Mouse (Mus musculus): ENCODE measurements around the gene 1700037H04Rik. TPM values are rescaled to one million over a fixed set of nuclear protein-coding genes. Genes with fewer than 3 reads are reported as not detected.

1700037H04Rik gene
- polyA plus RNA-seq (2017; shearing (Covaris generic)), result 10 to 100 TPM; 36.5 to 54.8 (median 46.3) TPM

- ATAC-seq, result peak; percentile 98
These were observed at the start of gene 1700037H04Rik for GRCm38 (mm10) chr2:131159938-131160581. Gene 1700037H04Rik, minus strand, starts transcription at chr2:131160081.

- no peak for ATAC-seq
These were observed 49.4 kb upstream of the 1700037H04Rik start for GRCm38 (mm10) chr2:131209125-131209795.

DNA sequence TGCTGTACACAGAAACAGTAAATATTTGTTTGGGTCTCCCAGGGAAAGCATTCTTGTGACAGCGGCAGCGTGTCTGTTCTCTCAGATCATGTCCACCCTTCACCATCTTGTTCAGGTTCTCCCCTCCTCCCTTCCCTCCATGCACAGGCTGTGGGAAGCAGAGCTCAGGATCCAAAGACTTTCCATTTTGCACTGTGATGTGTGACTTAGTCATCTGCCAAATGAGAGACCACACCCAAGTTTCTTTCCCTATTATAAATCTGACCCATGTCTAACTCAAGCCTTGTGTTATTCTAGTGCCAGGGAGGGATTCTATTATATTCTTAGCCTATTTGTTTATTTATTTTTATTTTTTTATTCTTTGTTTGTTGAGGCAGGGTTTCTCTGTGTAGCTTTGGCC is 48.5 kb upstream of the 1700037H04Rik start:
- ATAC-seq, result no peak

- no peak for ATAC-seq
These were observed 46.9 kb upstream of the 1700037H04Rik start, which contains the start of gene Ap5s1 for GRCm38 (mm10) chr2:131206778-131207177. Gene Ap5s1, plus strand, starts transcription at chr2:131207078.

- ATAC-seq, result no peak
These were observed 45.8 kb upstream of the 1700037H04Rik start for GRCm38 (mm10) chr2:131205521-131206182.

DNA sequence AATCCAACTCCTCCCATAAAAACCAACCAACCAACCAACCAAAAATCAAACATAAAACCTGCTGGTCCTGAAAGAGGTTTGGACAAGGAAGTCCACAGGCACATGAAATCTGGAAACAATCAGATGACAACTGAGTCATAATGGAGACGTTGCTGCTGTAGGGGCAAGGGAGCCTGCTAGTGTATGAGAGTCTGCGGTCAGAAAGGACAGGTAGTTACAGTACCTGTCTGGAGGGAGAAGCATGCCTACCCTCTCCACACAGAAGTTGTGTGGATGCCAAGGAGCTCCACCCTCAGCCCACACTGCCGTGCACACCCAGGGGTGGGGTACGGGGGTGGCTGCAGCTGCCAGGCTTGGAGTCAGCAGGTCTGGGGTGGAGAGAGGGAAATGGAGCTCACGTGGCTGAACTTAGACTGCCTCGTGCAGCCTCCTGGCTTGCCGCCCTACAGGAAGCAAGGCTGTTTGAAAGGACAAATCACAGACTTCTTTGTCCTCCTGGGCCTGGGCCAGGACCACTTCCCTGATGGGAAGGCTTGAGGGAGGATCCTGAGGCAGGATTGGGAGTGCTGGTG is 44.6 kb upstream of the 1700037H04Rik start:
- no peak for ATAC-seq

- no peak for ATAC-seq
These were observed 44.0 kb upstream of the 1700037H04Rik start for GRCm38 (mm10) chr2:131203816-131204409.

DNA sequence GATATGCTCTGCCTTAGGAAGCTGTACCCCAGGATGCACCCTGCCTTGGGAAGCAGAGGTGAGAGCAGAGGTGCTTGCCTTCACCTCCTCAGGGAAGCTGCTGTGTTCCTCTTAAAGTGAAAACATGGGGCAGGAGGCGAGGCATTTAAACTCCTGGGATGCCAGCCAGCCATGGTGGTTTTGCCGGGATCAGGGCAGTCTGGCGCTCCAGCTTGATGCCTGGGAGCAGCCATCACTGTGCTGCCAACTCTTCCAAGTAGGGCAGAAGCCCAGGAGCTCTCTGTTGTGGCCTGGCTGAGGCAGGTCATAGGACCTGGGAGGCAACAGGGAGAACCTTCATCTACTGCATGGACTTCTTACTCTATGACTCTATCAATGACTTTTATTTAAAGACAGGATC is 41.4 kb upstream of the 1700037H04Rik start:
- ATAC-seq, result no peak

- ATAC-seq, result no peak
These were observed 40.8 kb upstream of the 1700037H04Rik start for GRCm38 (mm10) chr2:131200710-131201109.

DNA sequence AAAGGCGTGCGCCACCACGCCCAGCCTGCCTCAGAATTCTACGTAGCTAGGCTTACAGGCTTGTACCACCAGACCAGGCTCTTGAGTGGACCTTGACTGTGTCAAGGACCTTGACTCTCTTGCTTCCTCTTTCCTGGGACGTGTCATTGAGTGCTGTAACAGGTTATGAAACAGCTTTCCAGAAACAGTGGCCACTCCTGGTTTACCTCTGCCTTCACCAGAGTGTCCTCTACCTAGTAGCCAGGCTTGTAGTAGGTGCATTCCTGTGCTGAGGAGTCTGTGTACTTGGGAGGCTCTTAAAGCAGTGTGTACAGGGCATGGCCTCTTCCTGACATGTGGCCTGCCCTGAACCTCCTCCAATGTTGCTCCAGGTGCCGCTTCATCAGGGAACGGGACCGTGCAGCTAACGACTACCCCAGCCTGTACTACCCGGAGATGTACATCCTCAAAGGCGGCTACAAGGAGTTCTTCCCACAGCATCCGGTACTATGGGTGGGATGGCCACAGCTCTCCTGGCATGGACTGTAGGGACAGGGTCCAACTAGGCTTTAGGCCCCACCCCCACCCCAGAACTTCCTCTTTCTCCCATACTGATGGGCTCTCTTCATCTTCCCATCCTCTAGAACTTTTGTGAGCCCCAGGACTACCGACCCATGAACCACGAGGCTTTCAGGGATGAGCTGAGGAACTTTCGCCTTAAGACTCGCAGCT is 36.9 kb upstream of the 1700037H04Rik start:
- ATAC-seq, result no peak

DNA sequence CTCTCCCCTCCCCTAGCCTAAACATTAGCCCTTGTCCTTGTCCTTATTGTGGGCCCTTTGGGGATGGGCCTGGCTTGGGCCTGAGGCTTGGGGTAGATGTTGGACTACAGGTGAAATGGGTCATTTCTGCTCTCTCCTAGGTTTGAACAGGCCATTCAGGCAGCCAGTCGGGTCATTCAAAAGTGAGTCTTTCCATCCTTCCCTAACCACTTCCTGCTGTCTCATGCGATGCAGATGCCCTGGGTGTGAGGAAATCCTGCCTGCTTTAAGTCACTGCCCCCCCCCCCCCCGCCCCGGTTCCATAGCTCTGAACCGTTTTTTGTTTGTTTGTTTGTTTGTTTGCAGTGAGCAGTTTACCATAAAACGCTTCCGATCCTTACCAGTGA is 31.1 kb upstream of the 1700037H04Rik start:
- ATAC-seq, result peak; percentile 43

DNA sequence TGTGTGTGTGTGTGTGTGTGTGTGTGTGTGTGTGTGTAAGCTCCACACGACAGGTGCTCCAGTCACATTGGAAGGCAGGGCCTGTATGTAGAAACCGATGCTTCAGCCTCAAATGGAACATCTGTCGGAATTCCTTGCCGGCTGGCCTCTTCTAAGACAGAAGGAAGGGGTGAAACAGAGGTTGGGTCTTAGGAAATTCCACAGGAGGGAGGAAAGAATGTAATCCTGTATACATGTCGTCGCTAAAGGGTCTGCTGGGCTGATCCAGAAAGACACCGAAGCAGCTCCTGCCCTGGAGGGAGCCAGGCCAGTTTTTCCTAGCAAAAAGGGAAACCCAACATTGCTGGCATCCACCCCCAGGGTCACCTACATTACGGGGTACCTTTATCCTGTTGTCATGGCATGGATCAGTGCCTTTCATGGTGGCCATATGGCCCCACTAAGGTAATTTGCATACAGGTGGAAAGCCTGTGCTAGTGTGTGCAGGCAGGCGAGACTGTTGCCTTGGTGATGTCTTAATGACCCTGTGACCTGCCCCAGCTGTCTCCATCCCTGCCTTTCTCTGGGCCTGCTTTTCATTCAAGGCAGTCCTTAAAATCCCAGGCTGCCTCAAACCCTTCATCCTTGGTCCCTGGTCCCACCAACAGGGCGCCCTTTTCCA is 30.6 kb upstream of the 1700037H04Rik start:
- ATAC-seq, result no peak

- ATAC-seq, result peak; percentile 37
These were observed 29.8 kb upstream of the 1700037H04Rik start for GRCm38 (mm10) chr2:131189521-131190309.

DNA sequence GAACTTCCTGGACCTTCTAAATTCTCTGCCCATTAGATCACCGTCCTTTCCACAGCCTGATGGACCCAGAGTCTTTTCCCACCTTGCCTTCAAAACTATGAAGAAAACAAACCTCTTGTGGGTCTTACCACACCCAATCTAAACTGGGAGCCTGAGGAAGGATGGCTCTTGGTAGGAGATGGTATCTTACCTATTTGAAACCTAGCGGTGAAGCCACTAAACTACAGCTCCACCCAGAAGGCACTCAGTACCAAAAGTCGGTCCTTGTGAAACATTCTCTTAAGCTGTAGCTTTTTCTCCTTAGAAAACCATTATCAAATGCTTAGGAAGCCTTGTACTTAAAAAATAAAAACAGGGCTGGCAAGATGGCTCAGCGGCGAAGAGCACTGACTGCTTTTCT is 28.4 kb upstream of the 1700037H04Rik start:
- no peak for ATAC-seq

DNA sequence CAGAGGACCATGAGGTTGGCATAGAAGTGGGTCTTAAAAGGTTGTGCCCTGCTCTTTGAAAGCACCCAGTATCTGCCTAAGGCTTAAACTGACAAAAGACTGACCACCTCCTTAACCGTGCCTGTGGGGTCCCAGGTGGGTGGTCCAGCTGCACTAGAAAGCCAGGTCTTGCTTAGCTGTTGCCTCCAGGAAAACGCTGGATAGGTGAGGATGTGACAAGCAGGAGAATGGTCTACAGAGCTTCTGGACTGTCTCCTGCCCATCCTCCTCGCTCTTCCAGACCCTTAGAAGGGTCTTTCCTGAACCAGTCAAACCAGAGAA is 27.7 kb upstream of the 1700037H04Rik start:
- no peak for ATAC-seq

- ATAC-seq, result peak; percentile 77
These were observed 27.1 kb upstream of the 1700037H04Rik start, which contains the start of the genes Cdc25b and Spef1 for GRCm38 (mm10) chr2:131186771-131187601. Gene Cdc25b, plus strand, starts transcription at chr2:131186949. Gene Spef1, minus strand, starts transcription at chr2:131187282.

DNA sequence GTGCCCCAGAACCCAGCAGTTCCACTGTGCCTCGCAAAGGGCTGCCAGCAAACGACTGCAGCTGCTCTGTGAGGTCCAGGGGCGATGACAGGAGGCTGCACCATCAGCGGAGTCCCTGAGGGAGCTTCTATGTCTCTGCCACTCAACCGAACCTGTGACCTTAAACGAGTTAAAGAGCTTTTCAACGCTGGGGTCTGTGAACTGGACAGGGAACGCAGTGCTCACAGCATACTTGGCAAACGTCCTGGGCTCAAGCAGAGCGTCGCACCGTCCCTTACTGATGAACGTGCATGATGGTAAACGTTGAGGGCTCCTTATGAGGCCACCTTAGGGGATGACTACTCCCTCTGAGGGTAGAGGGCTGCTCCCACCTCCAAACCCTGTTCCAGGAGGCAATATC is 26.5 kb upstream of the 1700037H04Rik start:
- ATAC-seq, result no peak

GRCm38 (mm10) chr2:131179990-131180587 is 20.2 kb upstream of the 1700037H04Rik start, which contains the start of gene Cenpb:
Gene Cenpb, minus strand, starts transcription at chr2:131180067.
- peak; percentile 76 for ATAC-seq

- ATAC-seq, result peak; percentile 32
These were observed 19.5 kb upstream of the 1700037H04Rik start for GRCm38 (mm10) chr2:131179246-131179886.
